Mouse (Mus musculus) forebrain, embryonic 14.5 days (tissue): ENCODE results near the gene Gm13769. TPM values are rescaled to one million over a fixed set of nuclear protein-coding genes. Genes with fewer than 3 reads are reported as not detected.
"Not testable (repeated sequence)": the region's sequence is repeated elsewhere in the genome, so short reads cannot be mapped to it uniquely, and the experiment has no call there.

Experiments
- ATAC-seq: fragments of 200-750 bp; cut with Nextera tagmentation; 2 replicates; pipeline ENCODE4 v1.8.0; 2017; ENCODE audit warnings: mild to moderate bottlenecking, moderate library complexity
- DNase-seq: peaks from one replicate; pipeline ENCODE4 v3.0.0-alpha.2; 2015; ENCODE audit warnings: low spot score
- H3K27ac ChIP-seq: fragments of 300-500 bp; sonication (generic); 2 replicates; pipeline ENCODE4 v1.5.1; 2014; ENCODE audit warnings: low read depth, mild to moderate bottlenecking, control low read depth, low read length, moderate library complexity
- H3K27me3 ChIP-seq: fragments of 300-500 bp; sonication (generic); replicated peaks from 2 replicates; pipeline ENCODE4 v1.6.1; 2014; ENCODE audit warnings: low read length, control low read depth, mixed read lengths; ENCODE audit not compliant: control insufficient read depth, insufficient read depth
- H3K36me3 ChIP-seq: fragments of 300-500 bp; sonication (generic); 2 replicates; pipeline ENCODE4 v1.6.1; 2014; ENCODE audit warnings: low read length, control low read depth; ENCODE audit not compliant: control insufficient read depth, insufficient read depth
- H3K4me1 ChIP-seq: fragments of 300-500 bp; sonication (generic); 2 replicates; pipeline ENCODE4 v1.6.1; 2014; ENCODE audit warnings: antibody characterized with exemption, low read length, control low read depth; ENCODE audit not compliant: control insufficient read depth, insufficient read depth
- H3K4me2 ChIP-seq: fragments of 300-500 bp; sonication (generic); 2 replicates; pipeline ENCODE4 v1.6.1; 2014; ENCODE audit warnings: mild to moderate bottlenecking, control low read depth, low read length
- H3K4me3 ChIP-seq: fragments of 300-500 bp; sonication (generic); 2 replicates; pipeline ENCODE4 v1.5.1; 2014; ENCODE audit warnings: low read depth, low read length, control low read depth
- H3K9ac ChIP-seq: fragments of 300-500 bp; sonication (generic); 2 replicates; pipeline ENCODE4 v1.6.1; 2014; ENCODE audit warnings: mild to moderate bottlenecking, low read length, control low read depth, moderate library complexity
- H3K9me3 ChIP-seq: fragments of 300-500 bp; sonication (generic); replicated peaks from 2 replicates; pipeline ENCODE4 v1.6.1; 2016; ENCODE audit warnings: low read length, control low read depth, mixed read lengths; ENCODE audit not compliant: control insufficient read depth
- whole genome bisulfite sequencing: fragments of 180-500 bp; shearing (Covaris S2); extraction: QIAGEN DNeasy Blood & Tissue Kit; methylation state at CpG from one replicate; pipeline ENCODE4 v1.1.7; 2014; 5-methylcytosine and 5-hydroxymethylcytosine counted together
- polyA plus RNA-seq: library from polyadenylated mRNA; unstranded; fragments of >200 nt; fragmentation: Nextera tagmentation; extraction: Ambion mirVana; gene quantifications from 2 replicates; pipeline ENCODE4 v1.2.1, GENCODE M21; 2014

Gene Gm13769
- not detected in 2 replicates for polyA plus RNA-seq

GRCm38 (mm10) chr2:90321900-90322299 is at the start of gene Gm13769:
Gene Gm13769, plus strand, starts transcription at chr2:90322200.
- no CpG with 5 or more reads among the region's 6 CpGs for WGBS
- DNase-seq, H3K4me3 ChIP-seq, H3K27ac ChIP-seq, ATAC-seq, H3K9ac ChIP-seq, H3K27me3 ChIP-seq, H3K9me3 ChIP-seq, H3K36me3 ChIP-seq, H3K4me1 ChIP-seq, H3K4me2 ChIP-seq: not testable (repeated sequence)

GRCm38 (mm10) chr2:90292741-90293140 is 29.3 kb upstream of the Gm13769 start, which contains the start of gene Olfr1272:
Gene Olfr1272, minus strand, starts transcription at chr2:90292841.
- no peaks in the 10 kb centered on the region for H3K27me3 ChIP-seq
- no peaks in the 10 kb centered on the region for H3K4me1 ChIP-seq
- ATAC-seq, result no peak
- H3K4me2 ChIP-seq, result no peak within 1 kb of the TSS
- 79% methylated on average over 6 of the region's 6 CpGs for WGBS
- H3K36me3 ChIP-seq, result no peaks in the 10 kb centered on the region
- DNase-seq, result no peak
- no peak within 1 kb of the TSS for H3K9ac ChIP-seq
- no peak within 1 kb of the TSS for H3K4me3 ChIP-seq
- H3K9me3 ChIP-seq, result no peaks in the 10 kb centered on the region
- no peak within 1 kb of the TSS for H3K27ac ChIP-seq

GRCm38 (mm10) chr2:90346694-90347093 is 24.7 kb downstream of the Gm13769 start:
- not testable (repeated sequence) for H3K36me3 ChIP-seq, H3K4me2 ChIP-seq, H3K4me1 ChIP-seq, H3K9me3 ChIP-seq, DNase-seq, ATAC-seq, H3K4me3 ChIP-seq, H3K27ac ChIP-seq, H3K9ac ChIP-seq, H3K27me3 ChIP-seq
- no CpG with 5 or more reads among the region's 4 CpGs for WGBS

- not testable (repeated sequence) for H3K4me2 ChIP-seq, ATAC-seq, DNase-seq, H3K4me3 ChIP-seq, H3K9ac ChIP-seq, H3K27me3 ChIP-seq, H3K27ac ChIP-seq, H3K9me3 ChIP-seq, H3K36me3 ChIP-seq, H3K4me1 ChIP-seq
- WGBS, result no CpG with 5 or more reads among the region's 6 CpGs
Observed at GRCm38 (mm10) chr2:90351047-90351446, 29.0 kb downstream of the Gm13769 start.

- not testable (repeated sequence) for H3K4me1 ChIP-seq, H3K27me3 ChIP-seq, H3K4me2 ChIP-seq, DNase-seq, H3K36me3 ChIP-seq, H3K4me3 ChIP-seq, H3K9me3 ChIP-seq, H3K27ac ChIP-seq, H3K9ac ChIP-seq
- ATAC-seq, result 0 out of 2 replicates have a peak, but pooled peaks have one; percentile 50
- WGBS, result no CpG with 5 or more reads among the region's 3 CpGs
Observed at GRCm38 (mm10) chr2:90351540-90351939, 29.5 kb downstream of the Gm13769 start.

GRCm38 (mm10) chr2:90359229-90359628 is 37.2 kb downstream of the Gm13769 start:
- DNase-seq, H3K4me1 ChIP-seq, ATAC-seq, H3K9me3 ChIP-seq, H3K4me3 ChIP-seq, H3K27ac ChIP-seq, H3K27me3 ChIP-seq, H3K9ac ChIP-seq, H3K36me3 ChIP-seq, H3K4me2 ChIP-seq: not testable (repeated sequence)
- no CpG with 5 or more reads among the region's 5 CpGs for WGBS

GRCm38 (mm10) chr2:90360199-90360598 is 38.2 kb downstream of the Gm13769 start:
- no CpG with 5 or more reads among the region's 4 CpGs for WGBS
- H3K27me3 ChIP-seq, H3K4me3 ChIP-seq, H3K27ac ChIP-seq, H3K9ac ChIP-seq, H3K4me1 ChIP-seq, H3K9me3 ChIP-seq, H3K36me3 ChIP-seq, H3K4me2 ChIP-seq, ATAC-seq, DNase-seq: not testable (repeated sequence)

Other genes with a start within 250 kb of the Gm13769 start
- gene Olfr1269, start 200.8 kb upstream of the Gm13769 start, polyA plus RNA-seq, result not detected in 2 replicates
- not detected in 2 replicates for gene Olfr32, start 179.9 kb upstream of the Gm13769 start, polyA plus RNA-seq
- gene Olfr1270, start 169.1 kb upstream of the Gm13769 start, polyA plus RNA-seq, result not detected in 2 replicates
- not detected in 2 replicates for gene Olfr1506, start 97.7 kb upstream of the Gm13769 start, polyA plus RNA-seq
- gene Olfr142, start 64.6 kb upstream of the Gm13769 start, polyA plus RNA-seq, result not detected in 2 replicates
- not detected in 2 replicates for gene Olfr1271, start 51.2 kb upstream of the Gm13769 start, polyA plus RNA-seq
- gene Olfr1272, start 29.4 kb upstream of the Gm13769 start, polyA plus RNA-seq, result not detected in 2 replicates
- not detected in 2 replicates for gene Olfr1274-ps, start 76.5 kb downstream of the Gm13769 start, polyA plus RNA-seq